Mouse (Mus musculus) liver, embryonic 14.5 days (tissue): ENCODE results near the gene Usp36.

Experiments
- CTCF ChIP-seq: IDR thresholded peaks from 2 replicates; pipeline ENCODE4 v1.5.1; 2016; ENCODE audit warnings: antibody characterized with exemption, low read depth, control low read depth
- EP300 ChIP-seq: IDR thresholded peaks from 2 replicates; pipeline ENCODE4 v1.6.1; 2016; ENCODE audit warnings: antibody characterized with exemption, low read depth

GRCm38 (mm10) chr11:118328947-118329346, 38.9 kb upstream of the Usp36 start:
- TF ChIP-seq EP300 (no peak), CTCF (no peak)
